Mouse (Mus musculus) heart, adult 2 months (tissue): ENCODE measurements around the gene Itga10.

Experiments used
- CTCF ChIP-seq: fragments of 200-600 bp; IDR thresholded peaks from 2 replicates; pipeline ENCODE4 v1.8.1; 2022; ENCODE audit warnings: antibody characterized with exemption, mild to moderate bottlenecking, moderate library complexity
- EP300 ChIP-seq: fragments of 200-500 bp; IDR thresholded peaks from 2 replicates; pipeline ENCODE4 v1.6.1; 2011; ENCODE audit warnings: low read depth, low read length, control low read depth; ENCODE audit not compliant: insufficient read depth
- POLR2A ChIP-seq: fragments of 200-500 bp; IDR thresholded peaks from 2 replicates; pipeline ENCODE4 v1.6.1; 2011; ENCODE audit warnings: mild to moderate bottlenecking, low read depth, low read length, control low read depth; ENCODE audit not compliant: insufficient read depth

DNA sequence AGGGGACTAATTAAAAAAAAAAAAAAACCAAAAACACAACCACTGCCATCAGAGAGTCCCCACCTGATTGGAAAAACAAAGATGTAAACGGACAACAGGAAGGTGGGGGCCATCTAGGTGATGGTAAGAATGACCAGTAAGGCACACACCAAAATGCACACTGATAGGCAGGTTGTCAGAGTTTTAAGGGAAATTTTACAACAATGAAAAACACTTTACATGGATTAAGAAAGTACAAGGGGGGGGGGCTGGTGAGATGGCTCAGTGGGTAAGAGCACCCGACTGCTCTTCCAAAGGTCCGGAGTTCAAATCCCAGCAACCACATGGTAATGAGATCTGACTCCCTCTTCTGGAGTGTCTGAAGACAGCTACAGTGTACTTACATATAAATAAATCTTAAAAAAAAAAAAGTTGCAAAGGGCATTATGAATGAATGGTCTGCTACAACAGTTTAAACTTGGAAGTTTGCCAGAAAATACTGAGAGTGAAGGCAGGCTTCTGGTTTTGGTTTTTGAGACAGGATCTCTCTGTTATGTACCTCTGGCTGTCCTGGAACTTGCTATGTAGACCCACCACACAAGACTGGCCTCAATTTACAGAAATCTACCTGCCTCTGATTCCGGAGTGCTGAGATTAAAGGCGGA, 23.2 kb downstream of the Itga10 start:
- TF ChIP-seq POLR2A, result no peak
- no peak for TF ChIP-seq CTCF
- TF ChIP-seq EP300, result no peak
